Mouse (Mus musculus) T-cell, adult 2 months (primary cell): ENCODE results near the gene Kdelr3.

Experiments
- DNase-seq: peaks from one replicate; pipeline ENCODE4 v3.0.0; 2022; ENCODE audit warnings: low spot score

The Kdelr3 gene

DNA sequence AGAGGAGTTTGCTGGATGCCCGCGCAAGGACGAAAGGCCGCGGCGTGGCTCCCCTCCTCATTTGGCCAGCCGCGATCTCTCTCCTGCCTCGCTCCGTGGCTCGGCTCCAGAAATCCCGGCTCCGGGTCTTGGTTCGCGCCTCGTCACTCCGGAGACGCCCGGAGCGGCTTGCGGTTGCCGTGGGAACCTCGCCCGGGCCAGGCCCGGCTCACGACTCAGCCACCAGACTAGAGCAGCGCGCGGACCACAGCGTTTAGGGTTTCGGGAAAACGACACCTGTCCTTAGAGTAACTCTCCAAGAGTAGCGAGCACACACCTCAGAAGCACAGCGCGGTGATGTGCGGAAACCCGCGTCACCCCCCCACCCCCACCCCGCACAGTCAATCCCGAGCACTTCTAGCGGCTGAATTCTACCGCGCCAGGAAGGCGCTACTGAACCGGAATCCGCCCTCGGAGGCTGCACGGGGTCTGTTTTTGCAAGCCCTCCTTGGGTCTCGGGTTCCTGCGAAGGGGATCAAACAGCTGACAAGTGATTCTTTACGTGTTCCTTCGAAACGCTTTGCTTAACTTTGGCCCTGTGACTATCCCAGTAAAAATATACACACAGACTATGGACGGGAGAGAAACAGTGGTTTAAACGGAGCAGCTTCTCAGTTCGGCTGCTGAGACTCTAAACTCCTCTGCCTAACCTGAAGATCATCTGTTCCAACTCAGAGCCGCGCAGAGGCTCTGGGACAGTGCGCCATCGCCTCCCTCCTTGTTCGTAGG is 4.5 kb upstream of the Kdelr3 start:
- no peak for DNase-seq

DNA sequence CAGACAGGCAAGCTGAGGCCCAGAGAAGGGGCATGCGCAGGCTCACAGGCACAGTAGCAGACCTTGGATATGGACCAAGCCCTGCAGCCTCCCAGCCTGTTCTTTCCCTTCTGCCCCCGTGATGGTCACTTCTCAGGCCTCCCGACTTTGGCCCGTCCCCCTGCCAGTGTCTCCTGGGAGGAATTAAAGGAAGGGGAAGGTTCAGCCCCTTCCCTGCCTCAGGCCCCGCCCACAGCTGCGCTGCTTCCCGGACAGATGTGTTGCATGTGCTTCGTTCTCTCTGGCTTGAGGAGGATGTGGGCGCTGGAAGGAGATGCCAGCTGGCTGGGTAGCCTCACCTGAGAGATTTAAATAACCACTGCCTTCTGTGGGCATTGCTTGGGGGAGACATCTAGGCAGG is 2.3 kb upstream of the Kdelr3 start:
- DNase-seq = no peak

DNA sequence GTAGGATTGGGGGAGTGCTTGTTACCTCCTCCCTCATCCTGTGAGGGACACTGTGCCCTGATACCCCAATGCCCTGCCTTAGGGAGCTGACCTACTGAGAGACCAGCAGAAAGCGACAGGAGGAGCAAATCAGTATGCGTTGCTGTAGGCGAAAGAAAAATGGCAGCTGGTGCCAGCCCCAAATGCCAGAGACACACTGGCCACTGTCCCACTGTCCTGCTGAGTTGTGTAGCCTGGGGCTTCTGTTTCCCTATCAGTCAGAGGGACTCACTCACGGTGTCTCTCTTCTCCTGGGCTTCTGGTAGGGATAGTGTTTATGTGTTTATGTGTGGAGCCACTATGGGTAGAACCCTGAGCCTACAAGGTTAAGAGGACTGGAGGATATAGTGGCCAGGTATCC is 1.5 kb downstream of the Kdelr3 start:
- DNase-seq = no peak

DNA sequence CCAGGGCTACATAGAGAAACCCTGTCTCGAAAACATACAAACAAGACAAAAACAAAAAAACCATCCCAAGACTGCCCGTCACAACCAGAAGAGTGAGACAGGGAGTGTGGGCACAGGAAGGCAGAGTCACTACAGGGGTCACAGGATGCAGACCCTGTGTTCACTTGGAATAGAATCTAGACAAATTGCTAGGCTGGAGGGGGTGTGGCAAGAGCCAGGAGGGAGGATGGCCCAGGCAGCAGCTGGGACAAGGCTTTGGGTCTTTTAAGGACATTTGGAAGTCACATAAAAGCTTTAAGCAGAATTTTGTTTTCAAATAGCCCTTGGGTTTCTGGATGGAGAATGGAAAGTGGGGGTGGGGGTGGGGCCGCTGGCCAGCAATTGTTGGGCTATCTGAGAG is 2.4 kb downstream of the Kdelr3 start:
- no peak for DNase-seq

DNA sequence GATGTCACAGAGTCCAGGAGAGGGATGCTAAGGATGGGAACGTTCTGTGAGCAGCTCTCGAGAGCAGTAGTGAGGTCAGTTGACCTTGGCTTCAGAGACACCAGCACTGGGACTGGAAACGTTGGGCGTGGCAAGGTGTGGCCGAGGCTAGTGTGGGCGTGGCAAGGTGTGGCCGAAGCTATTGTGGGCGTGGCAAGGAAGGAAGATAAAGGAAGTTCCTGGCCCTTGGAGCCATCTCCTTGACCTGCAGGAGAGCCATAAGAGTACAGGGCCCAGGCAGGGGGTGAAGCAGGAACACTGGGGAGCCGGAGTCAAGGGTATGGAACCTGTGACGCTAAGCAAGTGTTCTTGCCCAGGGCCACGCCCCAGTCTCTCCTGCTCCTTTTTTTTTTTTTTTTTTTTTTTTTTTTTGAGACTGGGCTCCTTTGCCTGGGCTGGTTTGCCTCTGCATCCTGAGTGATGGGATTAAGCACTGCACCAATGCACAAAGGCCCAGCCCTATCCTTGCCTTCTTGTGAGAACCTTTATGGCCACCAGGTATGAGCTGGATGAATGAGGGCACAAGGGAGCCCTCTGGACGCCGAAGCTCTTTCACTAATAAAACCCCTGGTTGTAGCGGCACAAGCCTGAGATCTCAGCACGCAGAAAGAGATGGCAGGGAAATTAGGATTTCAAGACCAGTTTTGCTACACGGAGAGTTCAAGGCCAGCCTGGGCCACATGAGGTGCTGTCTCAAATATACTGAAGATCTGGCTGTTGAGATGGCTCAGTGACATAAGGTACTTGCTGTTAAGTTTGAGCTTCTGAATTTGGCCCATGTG is 3.4 kb downstream of the Kdelr3 start:
- DNase-seq = no peak

DNA sequence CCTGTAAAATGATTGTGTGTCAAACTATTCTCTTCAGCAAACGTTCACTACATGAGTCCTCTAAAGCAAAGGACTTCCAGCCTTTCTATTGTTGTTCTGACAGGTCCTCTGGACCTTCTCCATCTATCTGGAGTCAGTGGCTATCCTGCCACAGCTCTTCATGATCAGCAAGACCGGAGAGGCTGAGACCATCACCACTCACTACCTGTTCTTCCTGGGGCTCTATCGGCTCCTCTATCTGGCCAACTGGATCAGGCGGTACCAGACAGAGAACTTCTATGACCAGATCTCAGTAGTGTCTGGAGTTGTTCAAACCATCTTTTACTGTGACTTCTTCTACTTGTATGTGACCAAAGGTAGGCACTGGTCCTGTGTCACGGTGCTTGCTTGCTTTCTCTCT is 9.4 kb downstream of the Kdelr3 start:
- DNase-seq = no peak

DNA sequence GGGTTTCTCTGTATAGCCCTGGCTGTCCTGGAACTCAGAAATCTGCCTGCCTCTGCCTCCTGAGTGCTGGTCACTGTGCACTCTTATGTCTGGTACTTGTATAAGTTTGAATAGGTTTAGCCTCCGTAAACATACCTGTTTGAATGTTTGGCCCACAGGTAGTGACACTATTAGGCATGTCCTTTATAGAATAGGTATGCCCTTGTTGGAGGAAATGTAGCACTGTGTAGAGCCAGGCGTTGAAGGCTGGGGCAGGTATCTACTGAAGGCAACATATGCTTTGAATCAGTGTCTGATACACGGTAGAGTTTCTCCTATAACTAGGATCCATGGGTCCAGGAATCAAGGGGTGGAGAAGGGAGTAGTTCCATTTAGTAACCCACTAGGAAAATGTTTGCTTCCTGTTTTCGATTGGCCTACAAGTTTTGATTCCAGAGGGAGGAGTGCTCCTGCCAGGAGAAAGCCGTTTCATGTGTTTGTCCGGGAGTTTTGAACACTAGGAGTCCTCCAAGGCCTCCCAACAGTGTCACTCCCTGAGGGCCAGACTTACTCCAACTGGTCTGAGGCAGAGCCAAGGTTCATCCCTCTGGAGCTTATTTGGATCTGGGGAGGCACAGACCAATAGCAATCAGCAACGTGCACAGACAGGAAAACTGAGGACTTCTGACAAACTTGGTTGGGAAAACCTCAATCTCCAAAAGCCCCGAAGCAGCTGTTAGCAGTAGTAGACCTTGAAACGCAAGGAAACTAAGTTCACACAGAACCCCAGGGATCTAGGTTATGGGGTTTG is 10.0 kb downstream of the Kdelr3 start:
- no peak for DNase-seq

DNA sequence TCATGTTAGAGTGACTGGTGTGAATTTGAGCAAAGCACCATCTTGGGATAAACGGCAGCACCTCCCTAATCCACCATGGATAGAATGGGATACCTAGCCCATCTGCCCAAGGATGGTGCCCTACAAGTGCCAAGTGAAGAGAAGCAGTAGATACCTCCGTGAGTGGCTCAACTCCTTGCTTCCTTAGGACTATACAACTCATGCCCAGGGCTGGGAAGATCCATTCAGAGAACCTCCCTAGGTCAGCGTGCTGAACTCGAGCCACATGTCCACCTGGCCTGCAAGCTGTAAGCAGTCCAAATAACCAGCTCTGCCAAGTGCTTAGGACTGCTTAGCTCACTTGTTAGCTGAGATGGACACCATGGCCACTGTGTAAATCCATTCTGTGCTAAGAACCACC is 11.0 kb downstream of the Kdelr3 start:
- DNase-seq = no peak

DNA sequence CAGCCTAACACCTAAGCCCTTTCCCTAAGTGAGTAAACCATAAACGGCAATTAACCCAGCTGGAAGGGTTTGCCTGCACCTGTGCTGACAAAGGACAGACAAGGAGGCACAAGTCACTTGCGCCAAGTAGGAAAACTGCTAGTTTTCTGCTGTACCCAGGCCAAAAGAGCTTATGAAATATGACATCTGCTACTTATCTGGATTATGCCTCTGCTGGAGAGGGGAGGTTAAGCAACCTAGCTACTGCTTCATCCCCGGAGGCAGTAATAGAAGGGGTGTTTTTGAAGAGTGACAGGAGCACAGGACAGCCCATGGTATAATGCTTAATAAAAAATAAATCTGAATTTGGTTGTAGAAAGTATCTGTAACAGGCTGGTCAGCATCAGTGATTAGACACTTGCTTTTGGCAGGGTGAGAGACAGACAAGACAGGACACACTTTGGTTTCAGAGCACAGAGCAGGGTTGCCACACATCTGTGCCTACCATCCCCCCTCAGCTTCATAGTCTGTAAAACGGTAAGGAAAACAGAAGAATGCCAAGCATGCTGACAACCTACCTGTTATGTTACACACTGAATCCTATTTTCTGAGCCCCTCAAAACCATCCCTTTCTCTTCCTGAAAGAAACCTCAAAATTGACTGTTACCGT is 11.9 kb downstream of the Kdelr3 start:
- DNase-seq = no peak

DNA sequence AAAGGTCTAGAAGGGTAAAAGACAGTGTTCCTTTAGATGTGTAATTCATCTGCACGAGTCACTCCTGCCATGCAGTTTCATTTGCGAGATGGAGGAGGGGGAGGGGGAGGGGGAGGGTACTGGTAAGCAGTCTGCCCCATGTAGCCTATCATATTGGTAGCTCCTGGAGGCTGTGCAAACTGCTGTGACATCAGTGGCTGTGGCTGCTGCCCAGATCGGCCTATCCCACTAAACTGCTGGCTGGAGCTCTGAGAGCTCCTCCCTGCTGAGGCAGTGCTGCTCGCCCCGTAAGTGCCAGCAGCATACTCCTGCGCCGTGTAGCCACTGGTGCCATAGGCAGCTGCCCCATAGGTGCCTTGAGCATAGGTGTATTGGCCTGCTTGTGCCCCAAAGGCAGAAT is 13.7 kb downstream of the Kdelr3 start:
- no peak for DNase-seq

DNA sequence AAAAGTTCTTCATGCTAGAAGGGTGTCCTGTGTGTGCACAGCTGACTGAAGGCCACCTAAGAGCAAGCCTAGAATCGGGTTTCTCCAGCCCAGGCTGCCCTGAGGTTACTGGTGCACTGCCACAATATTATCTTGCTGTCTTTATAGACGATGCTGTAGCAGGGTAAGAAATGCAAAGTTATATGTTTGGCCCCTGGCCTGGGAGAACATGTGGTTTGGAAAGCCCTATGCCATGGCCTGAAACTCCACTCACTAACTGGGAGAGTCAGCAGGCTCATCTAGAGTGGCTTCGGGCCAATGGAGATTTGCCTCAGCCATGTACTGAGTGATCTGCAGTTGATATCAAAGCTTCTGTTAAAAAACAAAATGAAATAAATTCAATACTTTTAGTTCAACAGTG is 17.6 kb downstream of the Kdelr3 start:
- no peak for DNase-seq

DNA sequence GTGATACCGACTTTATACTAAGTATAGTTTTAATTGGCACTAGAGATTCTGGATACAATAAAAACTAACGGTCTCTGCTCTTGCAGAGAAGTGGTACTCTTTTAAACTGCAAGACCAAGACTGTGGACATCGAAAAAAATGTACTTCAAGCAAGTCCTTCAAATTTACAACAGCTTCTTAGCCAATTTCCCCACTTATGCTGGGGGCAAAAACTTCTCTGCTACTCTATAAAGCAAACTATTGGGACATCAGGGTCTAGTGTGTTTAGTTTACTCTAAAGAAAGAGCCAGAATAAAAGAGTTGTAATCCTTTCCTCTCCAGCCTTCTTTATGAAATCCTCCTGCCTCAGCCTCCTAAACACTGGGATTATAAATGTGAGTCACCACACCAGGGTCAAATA is 27.8 kb downstream of the Kdelr3 start:
- no peak for DNase-seq

DNA sequence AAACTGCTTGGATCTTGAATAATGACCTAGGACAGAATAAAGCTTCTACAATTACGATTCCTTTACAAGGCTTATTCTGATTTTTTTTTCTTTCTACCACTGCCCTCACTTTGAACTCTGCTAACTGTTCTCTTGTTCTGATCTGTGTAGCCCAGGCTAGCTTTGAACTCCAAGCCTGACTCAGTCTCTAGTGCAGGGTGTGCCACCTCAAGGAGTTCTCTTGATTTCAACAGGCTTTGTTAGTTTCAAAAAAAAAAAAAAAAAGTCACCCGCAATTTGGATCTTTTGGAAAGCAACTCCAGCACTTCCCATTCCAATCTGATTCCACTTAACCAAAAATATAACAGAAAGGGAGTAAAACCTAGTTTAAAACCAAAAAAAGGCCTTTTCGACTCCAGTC is 29.3 kb downstream of the Kdelr3 start:
- DNase-seq = no peak

DNA sequence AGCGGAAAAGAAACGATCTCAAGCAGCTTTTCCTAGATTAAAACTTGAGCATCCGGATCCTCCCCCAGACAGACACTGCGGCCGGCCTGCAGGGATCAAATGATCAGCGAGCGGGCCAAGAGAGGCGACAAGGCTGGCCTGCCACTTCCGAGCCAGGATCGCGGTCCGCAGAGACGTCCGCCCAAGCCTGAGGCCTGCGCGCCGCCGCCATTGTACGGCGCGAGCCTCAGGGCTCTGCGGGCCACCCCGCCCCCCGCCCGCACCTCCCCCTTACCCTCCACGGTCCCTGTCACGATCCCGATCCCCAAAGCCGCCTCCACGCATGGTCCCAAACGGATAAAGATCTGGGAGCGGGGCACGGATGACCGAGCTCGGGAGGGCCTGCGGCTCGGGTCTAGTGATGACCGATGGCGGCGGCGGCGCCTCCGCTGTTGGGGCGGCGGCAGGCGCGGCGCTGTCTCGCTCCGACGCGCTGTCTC is 29.7 kb downstream of the Kdelr3 start:
- peak; percentile 49 for DNase-seq

DNA sequence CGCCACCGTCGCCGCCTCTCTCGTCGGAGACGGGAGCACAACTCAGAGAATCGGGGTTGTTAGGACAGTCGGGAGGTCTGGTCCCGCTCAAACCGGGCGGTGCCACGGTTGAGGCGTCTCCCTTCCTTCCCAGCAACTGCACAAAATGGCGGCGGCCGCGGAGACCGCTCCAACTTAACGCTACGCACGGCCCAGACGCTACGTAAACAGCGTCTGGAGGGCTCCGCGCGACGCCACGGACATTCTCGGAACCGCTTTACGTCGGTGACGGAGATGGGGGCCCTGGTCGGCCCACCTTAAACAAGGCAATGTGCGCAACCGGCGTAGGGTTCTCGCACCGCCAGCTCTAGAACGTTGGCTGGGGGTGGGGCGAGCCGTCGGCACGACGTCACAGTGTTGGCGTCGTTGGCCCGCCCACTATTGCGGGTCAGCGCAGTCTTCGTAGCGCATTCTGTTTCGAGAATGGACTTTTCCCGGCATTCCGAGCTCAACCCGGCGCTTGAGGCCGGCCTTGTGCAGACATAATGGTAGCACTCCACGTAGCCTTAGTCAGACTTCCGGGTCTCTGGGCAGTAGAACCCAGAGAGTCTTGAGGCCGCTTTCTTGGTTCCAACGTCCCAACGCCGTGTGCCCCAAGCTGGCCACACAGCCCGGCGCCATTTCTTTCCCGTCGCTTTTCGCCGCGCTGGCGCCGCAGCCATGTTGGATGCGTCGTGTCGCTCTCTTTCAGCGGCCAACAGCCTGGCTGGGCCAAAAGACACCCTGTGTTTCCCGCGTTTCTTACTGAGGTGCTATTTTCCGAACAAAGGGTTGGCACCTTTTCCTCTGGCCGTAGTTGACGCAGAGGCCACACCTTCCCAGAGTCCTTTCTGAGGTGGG is 30.4 kb downstream of the Kdelr3 start, which contains the start of gene Ddx17:
Gene Ddx17 (minus strand): TSS at position 332 of the 879 bp plus-strand sequence.
- peak; percentile 98 for DNase-seq

DNA sequence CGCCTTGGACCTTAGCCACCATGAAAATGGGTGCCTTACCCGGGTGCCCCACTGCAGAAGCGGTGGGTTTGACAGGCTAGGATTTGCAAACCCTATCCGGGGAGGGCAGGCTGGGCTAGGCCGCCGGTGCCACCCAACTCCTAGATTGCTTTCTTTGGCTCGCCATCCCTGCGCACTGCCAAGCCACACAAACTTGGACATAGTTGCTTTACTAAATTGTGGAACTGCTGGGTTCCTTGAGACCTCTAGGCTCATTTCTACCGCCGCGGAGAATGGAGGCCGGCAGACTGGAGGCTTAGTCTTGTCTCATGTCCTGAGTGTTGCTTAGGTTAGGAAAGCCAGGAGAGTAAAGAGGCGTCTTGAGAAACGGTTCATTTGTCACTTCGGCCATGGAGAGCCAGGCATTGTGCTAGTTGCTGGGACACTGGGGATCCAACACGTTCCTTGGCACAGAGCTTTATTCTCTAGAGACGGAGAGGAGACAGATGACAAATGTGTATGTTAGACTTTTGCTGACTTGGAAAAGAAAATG is 31.1 kb downstream of the Kdelr3 start:
- no peak for DNase-seq

DNA sequence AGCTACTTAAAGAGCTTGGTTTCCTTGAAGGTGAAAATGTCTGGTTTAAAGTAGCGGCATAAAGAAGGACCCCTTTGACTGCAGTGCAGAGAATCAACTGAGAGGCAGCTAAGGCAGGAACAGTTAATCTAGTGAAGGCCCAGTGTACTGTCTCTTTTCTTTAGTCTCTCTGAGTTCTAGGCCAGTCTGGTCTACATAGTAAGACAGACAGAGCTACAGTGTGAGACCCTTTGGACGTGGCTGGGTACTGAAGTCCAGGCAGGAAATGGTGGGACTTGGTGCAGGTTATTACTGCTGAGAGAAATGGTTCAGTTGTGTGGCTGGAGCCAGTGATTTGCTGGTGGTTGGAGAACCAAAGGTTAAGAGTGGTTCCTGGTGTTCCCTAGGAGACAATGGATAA is 32.0 kb downstream of the Kdelr3 start:
- no peak for DNase-seq

DNA sequence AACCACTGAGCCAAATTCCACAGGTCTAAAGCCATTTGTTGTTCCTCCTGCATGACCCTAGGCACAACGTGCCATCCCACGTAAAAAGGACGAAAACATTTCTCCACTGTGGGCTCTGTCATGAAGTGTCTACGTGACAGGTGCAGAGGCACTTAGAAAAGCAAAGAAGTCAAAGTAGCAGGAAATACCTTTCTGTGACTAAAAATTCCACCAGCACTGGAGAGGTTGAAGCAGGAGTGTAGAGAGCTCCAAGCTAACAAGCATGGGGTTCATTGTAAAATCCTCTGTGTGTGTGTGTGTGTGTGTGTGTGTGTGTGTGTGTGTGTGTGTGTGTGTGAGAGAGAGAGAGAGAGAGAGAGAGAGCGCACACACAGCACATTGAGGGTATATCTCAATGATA is 36.4 kb downstream of the Kdelr3 start:
- DNase-seq = no peak

DNA sequence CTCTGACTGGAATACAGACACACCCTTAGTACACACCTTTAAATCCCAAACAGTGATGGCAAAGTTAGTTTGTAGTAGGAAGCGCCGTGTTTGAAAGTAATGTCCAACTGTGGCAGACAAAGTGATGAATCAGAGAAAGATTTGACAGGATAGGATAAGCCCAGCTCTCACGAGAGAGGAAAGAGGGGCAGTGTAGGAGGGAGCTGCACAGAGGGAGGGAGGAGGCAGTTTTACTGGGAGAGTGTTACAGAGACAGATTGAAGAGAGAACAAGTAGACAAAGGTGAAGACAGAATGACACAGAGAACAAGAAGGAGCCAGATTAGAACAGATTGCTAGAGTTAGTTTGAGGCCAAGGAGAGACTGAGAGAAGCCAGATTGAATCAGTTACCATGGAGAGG is 43.4 kb downstream of the Kdelr3 start:
- DNase-seq = no peak

DNA sequence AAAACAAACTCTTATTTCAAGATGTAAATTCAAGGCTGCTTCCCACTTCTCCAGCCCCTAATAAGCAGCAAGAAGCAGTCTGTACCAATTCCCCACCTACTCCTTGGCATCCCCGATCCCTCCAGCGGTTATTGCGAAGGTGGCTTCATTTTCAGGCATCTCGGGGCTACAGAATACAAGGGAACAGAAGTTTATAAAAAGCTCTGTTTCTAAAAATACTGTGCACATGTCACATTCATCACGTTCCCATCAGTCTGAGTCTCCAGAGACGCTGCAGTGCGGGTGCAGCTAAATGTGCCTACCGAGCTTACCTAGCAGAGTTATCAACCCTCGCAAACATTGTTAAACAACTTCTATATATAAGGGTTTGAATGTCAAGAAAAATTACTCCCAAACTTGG is 46.2 kb downstream of the Kdelr3 start:
- no peak for DNase-seq
